17 mouse cellular contexts compared by ENCODE assay signal in genomic region chrX:71183671-71184070, GRCm38 (mm10). TPM values are rescaled to one million over a fixed set of nuclear protein-coding genes. Genes with fewer than 3 reads are reported as not detected.
A peak's percentile ranks its signal among the peaks of the same experiment; 100 is the strongest.
DNase-seq lines count a peak whose midpoint lies in the region; ATAC-seq and TF ChIP-seq lines count a peak whose summit lies in the region.
"Had no signal": no experiment of that assay in that cellular context is flagged by ENCODE, and none has a peak within 500 bp of the region (broad histone marks: within the 10 kb centered on the region; RNA-seq: fewer than 3 reads in every experiment).

No protein-coding gene starts in this region.

- no peak for TF ChIP-seq CTCF in gastrocnemius, adult 2 months (IDR thresholded peaks at IDR 0.05)

- ATAC-seq in liver, embryonic 11.5 days (replicated peaks; ENCODE audit: low FRiP score) = no peak
- no peak for ATAC-seq in erythroid progenitor cell, adult 5-6 weeks (replicated peaks; ENCODE audit: low FRiP score, poor library complexity, severe bottlenecking)
- ATAC-seq: forebrain, embryonic 15.5 days; intestine, embryonic 16.5 days had no signal

- peak; percentile 47 for DNase-seq in gastrocnemius, adult 2 months
- DNase-seq in gastrocnemius, postnatal 14 days = no peak
- DNase-seq in ovary, postnatal 14 days (ENCODE audit: low spot score) = peak; percentile 5
- no peak for DNase-seq in ovary, adult 18-20 months (ENCODE audit: low spot score)
- peak; percentile 46 for DNase-seq in cerebellum, adult 9-11 months
- DNase-seq in skeletal muscle tissue, adult 2 months (ENCODE audit: low read depth, low spot score) = peak; percentile 7
- no peak for DNase-seq in liver, embryonic 11.5 days (ENCODE audit: low spot score)
- DNase-seq: B cell, adult 2 months; retina, postnatal 1 day; thymus, postnatal 14 days had no signal

- H3K4me2 ChIP-seq in liver, embryonic 11.5 days = no peak overlapping the region
- H3K4me2 ChIP-seq: embryonic facial prominence, embryonic 15.5 days; forebrain, embryonic 15.5 days; liver, embryonic 15.5 days; midbrain, embryonic 11.5 days had no signal

- H3K36me3 ChIP-seq in liver, embryonic 11.5 days (ENCODE audit: control insufficient read depth, insufficient read depth, low read length) = no peaks in the 10 kb centered on the region
- H3K36me3 ChIP-seq: embryonic facial prominence, embryonic 15.5 days; forebrain, embryonic 15.5 days; G1E; liver, embryonic 15.5 days had no signal

- 96% methylated on average over 4 of the region's 4 CpGs for WGBS in liver, embryonic 11.5 days

- no peak overlapping the region; the same call in 1 of the 2 replicates for H3K27ac ChIP-seq in gastrocnemius, adult 2 months
- H3K27ac ChIP-seq in liver, embryonic 11.5 days (ENCODE audit: low read depth, low read length) = no peak overlapping the region
- H3K27ac ChIP-seq: embryonic facial prominence, embryonic 15.5 days; forebrain, embryonic 15.5 days; liver, embryonic 15.5 days had no signal

- peaks cover 4% of the 10 kb centered on the region; the same call in 1 of the 2 replicates for H3K27me3 ChIP-seq in liver, embryonic 11.5 days (replicated peaks; ENCODE audit: control insufficient read depth, insufficient read depth, low read length)
- H3K27me3 ChIP-seq: embryonic facial prominence, embryonic 15.5 days; forebrain, embryonic 15.5 days; liver, embryonic 15.5 days had no signal

- no peaks in the 10 kb centered on the region for H3K9me3 ChIP-seq in liver, embryonic 11.5 days (ENCODE audit: control insufficient read depth, low read length)
- H3K9me3 ChIP-seq: embryonic facial prominence, embryonic 15.5 days; forebrain, embryonic 15.5 days; G1E; liver, embryonic 15.5 days had no signal

- no peaks in the 10 kb centered on the region for H3K4me1 ChIP-seq in liver, embryonic 11.5 days (replicated peaks; ENCODE audit: control insufficient read depth, insufficient read depth, low read length)
- H3K4me1 ChIP-seq: embryonic facial prominence, embryonic 15.5 days; forebrain, embryonic 15.5 days; liver, embryonic 15.5 days had no signal

- H3K4me3 ChIP-seq in gastrocnemius, adult 2 months = no peak overlapping the region
- no peak overlapping the region for H3K4me3 ChIP-seq in liver, embryonic 11.5 days (ENCODE audit: low read depth, low read length)
- H3K4me3 ChIP-seq: embryonic facial prominence, embryonic 15.5 days; forebrain, embryonic 15.5 days; liver, embryonic 15.5 days had no signal

- no peak overlapping the region for H3K9ac ChIP-seq in liver, embryonic 11.5 days (ENCODE audit: low read depth, low read length)
- H3K9ac ChIP-seq: embryonic facial prominence, embryonic 15.5 days; forebrain, embryonic 15.5 days; liver, embryonic 15.5 days had no signal

- intact Hi-C loops in gastrocnemius, adult 2 months (cut with DNase I) = no loop called here
- intact Hi-C loops in gastrocnemius, postnatal 14 days (cut with DNase I; ENCODE audit: low total_unique reads) = no loop called here

RNA-seq across cellular contexts. Expression of gene Mtm1, which starts 26.9 kb away (rescaled TPM):
- 10 to 100 TPM; 12.9 to 13.9 TPM for total RNA-seq in gastrocnemius, adult 2 months (2021)
- 10 to 100 TPM in 1 of 2 experiments, 1 to 10 TPM in 1; 8.9 to 10.1 TPM for total RNA-seq in gastrocnemius, postnatal 14 days (2021)
- polyA plus RNA-seq in liver, embryonic 11.5 days (2014; fragmentation: Nextera tagmentation; extraction: Ambion mirVana) = 4.6 and 4.8 TPM in 2 replicates
- total RNA-seq in erythroid progenitor cell, adult 5-6 weeks (2015; ENCODE audit: low replicate concordance) = 3.4 and 8.3 TPM in 2 replicates
- total RNA-seq in erythroid progenitor cell, adult 5-6 weeks (2017; ENCODE audit: low replicate concordance) = 5.4 and 7.1 TPM in 2 replicates

Comparison
In these comparisons a context has a peak if more than half of its experiments do, and no peak if none do; other contexts are left out.
1. DNase-seq: peak in gastrocnemius, adult 2 months (single experiment), ovary, postnatal 14 days (single experiment), cerebellum, adult 9-11 months (single experiment) and skeletal muscle tissue, adult 2 months (single experiment); none in gastrocnemius, postnatal 14 days (single experiment), ovary, adult 18-20 months (single experiment) and liver, embryonic 11.5 days (single experiment).